Mouse (Mus musculus): ENCODE results near the gene Surf4. TPM values are rescaled to one million over a fixed set of nuclear protein-coding genes. Genes with fewer than 3 reads are reported as not detected.

Surf4 gene
- total RNA-seq (2023) = 10 to 100 TPM; 80.8 to 82.9 TPM

GRCm38 (mm10) chr2:26933304-26934055 lies at the start of gene Surf4, which contains the start of gene Stkld1:
Surf4 (minus strand) TSS chr2:26933928.
Stkld1 (plus strand) TSS chr2:26934047.

GRCm38 (mm10) chr2:26973116-26973515 lies 39.4 kb upstream of the Surf4 start, which contains the start of gene Adamts13:
Adamts13 (plus strand) TSS chr2:26973416.

GRCm38 (mm10) chr2:26963923-26964723 lies 30.4 kb upstream of the Surf4 start, which contains the start of gene Rexo4:
Rexo4 (minus strand) TSS chr2:26964386.

GRCm38 (mm10) chr2:26915927-26916728 lies 17.6 kb downstream of the Surf4 start, which contains the start of the genes Surf2 and Surf1:
Surf2 (plus strand) TSS chr2:26916367.
Surf1 (minus strand) TSS chr2:26916530.

GRCm38 (mm10) chr2:26910124-26910993 lies 23.4 kb downstream of the Surf4 start, which contains the start of the genes Med22 and Rpl7a:
Med22 (minus strand) TSS chr2:26910677.
Rpl7a (plus strand) TSS chr2:26910764.

GRCm38 (mm10) chr2:26902467-26903220 lies 31.1 kb downstream of the Surf4 start, which contains the start of gene Surf6:
Surf6 (minus strand) TSS chr2:26902879.

Other genes starting within 250 kb of the Surf4 start
- gene Abo, start 68.9 kb downstream of the Surf4 start, total RNA-seq (2023) = not detected
- gene Surf6, start 31.0 kb downstream of the Surf4 start, total RNA-seq (2023) = 10 to 100 TPM; 66.6 to 79.3 TPM
- 10 to 100 TPM; 21.7 to 25.8 TPM for gene Med22, start 23.3 kb downstream of the Surf4 start, total RNA-seq (2023)
- gene Rpl7a, start 23.2 kb downstream of the Surf4 start, total RNA-seq (2023) = 100 to 1,000 TPM; 882 to 950 TPM
- gene Surf2, start 17.6 kb downstream of the Surf4 start, total RNA-seq (2023) = 10 to 100 TPM; 57.0 to 61.8 TPM
- gene Surf1, start 17.4 kb downstream of the Surf4 start, total RNA-seq (2023) = 10 to 100 TPM; 62.7 to 72.0 TPM
- not detected for gene Stkld1, start 119 bp upstream of the Surf4 start, total RNA-seq (2023)
- 100 to 1,000 TPM in 1 of 2 experiments, 10 to 100 TPM in 1; 96.5 to 103 TPM for gene Rexo4, start 30.5 kb upstream of the Surf4 start, total RNA-seq (2023)
- not detected for gene Adamts13, start 39.5 kb upstream of the Surf4 start, total RNA-seq (2023)
- 10 to 100 TPM; 35.4 TPM for gene Cacfd1, start 76.0 kb upstream of the Surf4 start, total RNA-seq (2023)
- gene Slc2a6, start 94.1 kb upstream of the Surf4 start, total RNA-seq (2023) = under 1 TPM; 0.53 to 0.82 TPM
- gene Mymk, start 138.3 kb upstream of the Surf4 start, total RNA-seq (2023) = not detected
- gene Adamtsl2, start 145.5 kb upstream of the Surf4 start, total RNA-seq (2023) = 1 to 10 TPM in 1 of 2 experiments, under 1 TPM in 1; 0.52 to 1.0 TPM
- gene Fam163b, start 208.6 kb upstream of the Surf4 start, total RNA-seq (2023) = not detected
- gene Dbh, start 231.3 kb upstream of the Surf4 start, total RNA-seq (2023) = not detected